In the genomic region with DNA sequence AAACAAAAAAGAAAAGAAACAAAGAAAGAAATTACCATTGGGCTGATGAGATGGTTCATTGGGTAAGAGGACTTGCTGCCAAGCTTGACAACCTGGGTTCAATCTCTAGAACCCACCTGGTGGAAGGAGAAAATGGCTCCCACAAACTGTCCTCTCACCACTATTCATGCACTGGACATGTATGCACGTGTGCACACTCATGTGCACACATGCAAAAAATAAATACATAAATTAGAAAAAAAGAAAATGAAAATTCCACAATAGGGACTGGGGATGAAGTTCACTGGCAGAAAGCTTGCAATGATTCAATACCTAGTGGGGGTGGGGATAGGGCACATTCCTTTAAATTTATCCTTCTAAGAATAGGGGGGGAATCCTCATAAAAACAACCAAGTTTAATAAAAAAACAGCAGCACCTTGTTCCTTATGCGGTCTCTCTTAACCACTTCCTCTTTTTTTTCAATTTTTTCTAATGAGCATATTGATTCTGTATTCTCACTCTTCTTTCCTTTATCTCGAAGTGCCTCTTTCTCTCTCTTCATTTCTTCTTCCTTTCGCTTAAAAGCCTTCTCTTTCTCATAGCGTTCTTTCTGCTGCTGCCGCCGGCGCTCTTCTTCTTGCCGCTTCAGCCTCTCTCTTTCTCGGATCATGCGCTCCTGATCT, we compare ENCODE assay signal across 24 mouse cellular contexts. TPM values are rescaled to one million over a fixed set of nuclear protein-coding genes. Genes with fewer than 3 reads are reported as not detected.
"Had no signal": no experiment of that assay in that cellular context is flagged by ENCODE, and none has a peak within 500 bp of the region (broad histone marks: within the 10 kb centered on the region; RNA-seq: fewer than 3 reads in every experiment).

No protein-coding gene starts in this region.

- H3K27me3 ChIP-seq: limb, embryonic 12.5 days; liver, embryonic 13.5 days; lung, embryonic 15.5 days; midbrain, embryonic 12.5 days; neural tube, embryonic 15.5 days had no signal

- H3K9me3 ChIP-seq: limb, embryonic 12.5 days; liver, embryonic 13.5 days; lung, embryonic 15.5 days; midbrain, embryonic 12.5 days; neural tube, embryonic 15.5 days had no signal

- H3K4me1 ChIP-seq: limb, embryonic 12.5 days; liver, embryonic 13.5 days; lung, embryonic 15.5 days; midbrain, embryonic 12.5 days; neural tube, embryonic 15.5 days had no signal

- H3K9ac ChIP-seq: limb, embryonic 12.5 days; liver, embryonic 13.5 days; liver, postnatal 0 days; lung, embryonic 15.5 days; midbrain, embryonic 12.5 days; neural tube, embryonic 15.5 days had no signal

- ATAC-seq: liver, postnatal 0 days had no signal

- DNase-seq: kidney, adult 2 months; kidney, postnatal 36 days; layer of hippocampus, adult 9-11 months; layer of hippocampus, postnatal 36 days; liver; liver, embryonic 13.5 days; liver, postnatal 0 days; lung, postnatal 14 days; right cerebral cortex, adult 18-20 months; right cerebral cortex, postnatal 25 days; spleen, adult 18-20 months; thymus, postnatal 4 days had no signal

- H3K4me3 ChIP-seq: limb, embryonic 12.5 days; liver, embryonic 13.5 days; lung, embryonic 15.5 days; midbrain, embryonic 12.5 days; neural tube, embryonic 15.5 days had no signal

- H3K4me2 ChIP-seq: limb, embryonic 12.5 days; liver, embryonic 13.5 days; lung, embryonic 15.5 days; midbrain, embryonic 12.5 days; neural tube, embryonic 15.5 days had no signal

- H3K27ac ChIP-seq: kidney, postnatal 0 days; limb, embryonic 12.5 days; liver, embryonic 13.5 days; lung, embryonic 15.5 days; macrophage; midbrain, embryonic 12.5 days; neural tube, embryonic 15.5 days had no signal

RNA-seq across cellular contexts. Expression of a gene that starts 46.6 kb away (rescaled TPM):
- total RNA-seq: layer of hippocampus, adult 18-20 months; layer of hippocampus, postnatal 36 days; left cerebral cortex, postnatal 36 days; megakaryocyte-erythroid progenitor cell, adult 5-6 weeks; midbrain, postnatal 0 days had no signal
- polyA plus RNA-seq: kidney, postnatal 0 days; limb, embryonic 12.5 days; liver, embryonic 13.5 days; liver, postnatal 0 days; lung, embryonic 15.5 days; macrophage; midbrain, embryonic 12.5 days; neural tube, embryonic 11.5 days; neural tube, embryonic 15.5 days; stomach, embryonic 16.5 days had no signal
